Mouse (Mus musculus): ENCODE results near the gene Ddx25. TPM values are rescaled to one million over a fixed set of nuclear protein-coding genes. Genes with fewer than 3 reads are reported as not detected.

Gene Ddx25
- polyA plus RNA-seq (2014; fragmentation: Nextera tagmentation; extraction: Ambion mirVana): 21.0 and 22.9 TPM in 2 replicates

DNA sequence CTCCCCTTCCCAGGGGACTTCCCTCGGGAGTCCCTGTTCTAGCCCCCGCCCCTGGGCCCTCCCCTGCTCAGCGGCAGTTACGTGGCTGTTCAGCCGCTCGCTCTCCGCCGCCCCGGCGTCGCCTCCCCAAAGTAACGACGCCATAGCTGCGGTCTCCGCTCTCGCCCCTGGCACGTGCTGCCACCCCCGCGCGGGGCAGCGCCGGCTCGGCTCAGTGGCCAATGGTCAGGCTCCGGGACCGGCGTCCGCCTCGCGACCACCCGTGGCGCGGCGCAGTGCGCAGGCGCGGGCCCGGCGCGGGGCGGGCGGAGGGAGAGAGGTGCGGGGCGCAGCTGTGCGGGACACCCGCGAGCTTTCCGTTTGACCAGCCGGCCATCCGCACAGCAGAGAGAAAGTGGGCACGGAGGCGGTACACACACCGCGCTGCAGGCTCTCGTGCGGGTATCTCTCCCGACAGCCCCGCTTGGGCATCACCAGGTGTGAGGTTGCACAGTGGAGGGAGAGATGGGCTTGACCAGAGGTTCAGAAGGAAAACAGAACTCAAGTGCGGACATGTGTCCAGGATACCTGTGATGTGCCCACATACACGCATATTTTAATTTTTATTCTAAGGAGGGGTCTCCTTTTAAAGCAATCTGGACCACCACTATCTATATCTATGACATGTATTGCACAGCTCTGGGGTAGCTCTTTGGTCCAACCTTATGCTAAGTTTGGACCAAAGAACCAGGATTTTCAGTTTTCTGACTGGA lies at the start of gene Ddx25, which contains the start of gene Pus3:
Gene Ddx25 (minus strand): TSS at position 272 of the 752 bp plus-strand sequence.
Gene Pus3 (plus strand): TSS at position 339 of the 752 bp plus-strand sequence.
- DNase-seq (ENCODE audit: low spot score) (peak; percentile 71), ATAC-seq (peak; percentile 83)
- Histone ChIP-seq H3K27ac (ENCODE audit: low read depth, low read length) (peak within 1 kb of the TSS; percentile 75), H3K4me2 (ENCODE audit: low read length) (peak within 1 kb of the TSS; percentile 92), H3K4me1 (ENCODE audit: control insufficient read depth, insufficient read depth, low read length) (peaks cover 11% of the 10 kb centered on the region), H3K9ac (ENCODE audit: low read length) (peak within 1 kb of the TSS; percentile 71), H3K36me3 (ENCODE audit: control insufficient read depth, insufficient read depth, low read length) (peaks cover 25% of the 10 kb centered on the region), H3K27me3 (replicated peaks; ENCODE audit: control insufficient read depth, insufficient read depth, low read length) (peaks cover 4% of the 10 kb centered on the region; the same call in 1 of the 2 replicates), H3K4me3 (ENCODE audit: low read depth, low read length) (peak within 1 kb of the TSS; percentile 60), H3K9me3 (replicated peaks; ENCODE audit: control insufficient read depth, low read length) (no peaks in the 10 kb centered on the region)
- under 1% methylated on average over 59 of the region's 59 CpGs for WGBS

DNA sequence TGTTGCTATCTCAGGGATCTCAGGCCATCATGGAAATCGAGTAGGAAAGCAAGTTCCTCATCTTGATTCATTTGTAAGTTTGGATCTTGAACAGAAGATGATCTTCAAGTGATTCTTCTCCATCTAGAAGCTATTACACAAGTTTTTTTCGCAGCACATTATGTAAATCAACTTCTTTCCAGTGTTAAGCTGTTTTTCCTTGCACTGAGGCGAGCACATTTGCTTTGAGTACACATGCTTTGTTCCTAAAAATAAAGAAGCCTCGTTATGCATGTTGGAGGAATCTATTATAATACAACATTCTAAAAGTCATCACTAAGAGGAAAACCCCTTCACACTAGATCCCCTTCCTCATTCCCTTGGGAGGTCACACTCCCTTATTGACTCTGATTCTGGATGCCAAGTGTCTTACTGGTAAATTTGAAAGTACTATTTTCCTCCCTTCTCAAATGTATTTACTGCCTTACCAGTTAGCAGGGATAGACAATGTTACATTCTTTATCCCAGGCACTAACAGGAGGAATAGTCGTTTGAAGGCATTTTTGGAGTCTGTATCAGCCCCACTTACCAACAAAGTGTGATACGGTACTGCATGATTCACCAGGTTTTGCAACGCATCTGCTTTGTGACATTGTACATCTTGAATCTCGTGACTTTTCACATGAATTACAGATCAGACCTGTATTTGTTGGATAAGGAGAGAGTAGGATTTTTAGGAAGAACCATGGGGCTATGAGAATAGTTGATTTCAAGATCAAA lies 49.5 kb upstream of the Ddx25 start:
- Histone ChIP-seq H3K4me3 (ENCODE audit: low read depth, low read length) (no peak overlapping the region), H3K9me3 (replicated peaks; ENCODE audit: control insufficient read depth, low read length) (no peaks in the 10 kb centered on the region), H3K27ac (ENCODE audit: low read depth, low read length) (no peak overlapping the region), H3K4me2 (ENCODE audit: low read length) (no peak overlapping the region), H3K36me3 (ENCODE audit: control insufficient read depth, insufficient read depth, low read length) (no peaks in the 10 kb centered on the region), H3K9ac (ENCODE audit: low read length) (no peak overlapping the region), H3K27me3 (replicated peaks; ENCODE audit: control insufficient read depth, insufficient read depth, low read length) (no peaks in the 10 kb centered on the region), H3K4me1 (ENCODE audit: control insufficient read depth, insufficient read depth, low read length) (no peaks in the 10 kb centered on the region)
- ATAC-seq (no peak), DNase-seq (ENCODE audit: low spot score) (no peak)
- 55% methylated on average over 8 of the region's 8 CpGs for WGBS

DNA sequence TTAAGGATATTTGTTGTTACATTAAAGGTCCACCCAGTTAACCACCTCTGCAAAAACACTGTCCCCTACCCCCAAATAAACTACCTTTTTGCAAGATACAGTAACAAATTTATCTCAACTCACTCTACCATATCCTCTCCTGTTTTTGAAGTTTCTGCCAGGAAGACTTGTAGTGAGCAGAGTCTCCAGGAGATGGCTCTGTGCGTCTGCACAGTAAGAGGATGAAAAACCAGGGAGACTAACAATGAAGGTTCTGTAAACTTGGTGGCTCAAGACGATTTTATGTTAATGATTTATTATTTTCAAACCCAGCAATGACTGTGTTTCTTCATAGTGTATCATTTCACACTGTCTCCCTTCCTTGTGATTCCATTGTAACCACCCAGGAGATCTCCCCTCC lies 34.6 kb upstream of the Ddx25 start:
- no peaks in the 10 kb centered on the region for H3K36me3 ChIP-seq (ENCODE audit: control insufficient read depth, insufficient read depth, low read length)
- no peaks in the 10 kb centered on the region for H3K9me3 ChIP-seq (replicated peaks; ENCODE audit: control insufficient read depth, low read length)
- H3K27me3 ChIP-seq (replicated peaks; ENCODE audit: control insufficient read depth, insufficient read depth, low read length): no peaks in the 10 kb centered on the region
- no peaks in the 10 kb centered on the region for H3K4me1 ChIP-seq (ENCODE audit: control insufficient read depth, insufficient read depth, low read length)
- 18% methylated on average over 2 of the region's 2 CpGs for WGBS
- ATAC-seq (no peak), DNase-seq (ENCODE audit: low spot score) (peak; percentile 43)
- no peak overlapping the region for H3K9ac ChIP-seq (ENCODE audit: low read length)
- H3K27ac ChIP-seq (ENCODE audit: low read depth, low read length): no peak overlapping the region
- no peak overlapping the region for H3K4me2 ChIP-seq (ENCODE audit: low read length)
- no peak overlapping the region for H3K4me3 ChIP-seq (ENCODE audit: low read depth, low read length)

DNA sequence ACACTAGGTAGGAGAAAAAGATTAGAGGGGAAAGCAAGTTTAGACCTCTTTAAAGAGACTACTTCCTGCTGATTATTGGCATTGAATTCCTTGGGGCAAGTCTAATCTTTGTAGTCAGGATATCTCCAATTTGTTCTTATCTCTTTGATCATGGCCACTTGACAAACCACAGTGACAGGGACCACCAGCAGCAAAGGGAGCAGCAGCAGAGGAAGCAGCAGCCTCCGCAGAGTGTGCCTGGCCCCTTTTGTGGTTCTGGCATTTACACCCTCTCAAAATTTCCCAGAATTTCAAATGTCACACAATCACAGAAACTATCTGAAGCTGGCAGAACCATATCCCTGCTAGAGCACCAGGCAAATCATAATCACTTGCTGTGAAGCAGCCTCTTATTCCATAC lies 29.3 kb upstream of the Ddx25 start:
- Histone ChIP-seq H3K27me3 (replicated peaks; ENCODE audit: control insufficient read depth, insufficient read depth, low read length) (no peaks in the 10 kb centered on the region), H3K27ac (ENCODE audit: low read depth, low read length) (no peak overlapping the region), H3K9me3 (replicated peaks; ENCODE audit: control insufficient read depth, low read length) (no peaks in the 10 kb centered on the region), H3K4me1 (ENCODE audit: control insufficient read depth, insufficient read depth, low read length) (no peaks in the 10 kb centered on the region), H3K9ac (ENCODE audit: low read length) (no peak overlapping the region), H3K4me3 (ENCODE audit: low read depth, low read length) (no peak overlapping the region), H3K4me2 (ENCODE audit: low read length) (no peak overlapping the region), H3K36me3 (ENCODE audit: control insufficient read depth, insufficient read depth, low read length) (no peaks in the 10 kb centered on the region)
- WGBS: 72% methylated on average over 1 of the region's 1 CpGs
- DNase-seq (ENCODE audit: low spot score) (no peak), ATAC-seq (no peak)

DNA sequence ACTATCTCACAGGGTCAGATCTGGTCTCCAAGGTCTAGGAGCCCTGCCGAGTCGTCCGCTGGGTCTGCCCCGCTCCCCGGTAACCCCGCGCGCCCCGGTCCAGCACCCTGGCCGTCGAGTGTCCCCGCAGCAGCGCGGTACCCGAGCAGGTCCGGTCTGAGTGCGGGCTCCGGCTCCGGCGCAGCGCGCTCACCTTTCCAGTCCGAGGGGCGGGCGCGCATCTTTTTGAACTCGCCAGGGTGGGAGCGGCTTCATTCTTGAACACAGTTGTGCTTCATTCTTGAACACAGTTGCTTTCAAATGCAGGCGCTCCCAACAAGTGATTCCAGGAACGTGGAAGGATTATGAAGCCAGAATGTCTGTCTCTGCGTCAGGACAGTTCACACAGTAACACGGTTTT lies 16.1 kb upstream of the Ddx25 start:
- H3K4me2 ChIP-seq (ENCODE audit: low read length): peak overlapping the region; percentile 53
- H3K27me3 ChIP-seq (replicated peaks; ENCODE audit: control insufficient read depth, insufficient read depth, low read length): 0 out of 2 replicates have a peak, but pooled peaks cover 4% of the 10 kb centered on the region
- no peak overlapping the region for H3K27ac ChIP-seq (ENCODE audit: low read depth, low read length)
- DNase-seq (ENCODE audit: low spot score) (peak; percentile 6), ATAC-seq (no peak)
- peak overlapping the region; percentile 22 for H3K4me3 ChIP-seq (ENCODE audit: low read depth, low read length)
- H3K9ac ChIP-seq (ENCODE audit: low read length): peak overlapping the region; percentile 40; the same call in 1 of the 2 replicates
- H3K4me1 ChIP-seq (ENCODE audit: control insufficient read depth, insufficient read depth, low read length): no peaks in the 10 kb centered on the region; the same call in 1 of the 2 replicates
- WGBS: 4% methylated on average over 32 of the region's 32 CpGs
- H3K9me3 ChIP-seq (replicated peaks; ENCODE audit: control insufficient read depth, low read length): no peaks in the 10 kb centered on the region
- no peaks in the 10 kb centered on the region for H3K36me3 ChIP-seq (ENCODE audit: control insufficient read depth, insufficient read depth, low read length)

DNA sequence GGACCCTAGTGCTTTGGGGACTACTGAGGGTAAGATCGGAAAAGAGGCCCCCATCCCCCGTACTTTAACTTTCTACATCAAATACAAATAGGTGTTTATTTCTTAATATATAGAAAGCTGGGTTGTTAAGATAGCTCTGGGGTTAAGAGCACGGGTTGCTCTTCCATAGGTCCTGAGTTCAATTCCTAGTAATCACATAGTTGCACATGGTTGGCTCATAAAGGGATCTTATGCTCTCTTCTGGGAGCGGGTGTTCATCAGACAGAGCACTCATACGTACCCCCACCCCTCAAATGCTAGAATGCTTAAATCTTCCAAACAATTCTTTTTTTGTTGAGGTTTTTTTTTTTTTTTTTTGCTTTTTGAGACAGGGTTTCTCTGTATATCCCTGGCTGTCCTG lies 12.3 kb upstream of the Ddx25 start:
- H3K27me3 ChIP-seq (replicated peaks; ENCODE audit: control insufficient read depth, insufficient read depth, low read length): 0 out of 2 replicates have a peak, but pooled peaks cover 4% of the 10 kb centered on the region
- H3K4me2 ChIP-seq (ENCODE audit: low read length): peak overlapping the region; percentile 54
- H3K27ac ChIP-seq (ENCODE audit: low read depth, low read length): peak overlapping the region; percentile 89; the same call in 1 of the 2 replicates
- H3K4me3 ChIP-seq (ENCODE audit: low read depth, low read length): peak overlapping the region; percentile 54
- peak overlapping the region; percentile 85 for H3K9ac ChIP-seq (ENCODE audit: low read length)
- ATAC-seq (peak; percentile 5), DNase-seq (ENCODE audit: low spot score) (no peak)
- peaks cover 3% of the 10 kb centered on the region; the same call in 1 of the 2 replicates for H3K4me1 ChIP-seq (ENCODE audit: control insufficient read depth, insufficient read depth, low read length)
- H3K9me3 ChIP-seq (replicated peaks; ENCODE audit: control insufficient read depth, low read length): no peaks in the 10 kb centered on the region
- peaks cover 23% of the 10 kb centered on the region for H3K36me3 ChIP-seq (ENCODE audit: control insufficient read depth, insufficient read depth, low read length)
- 6% methylated on average over 5 of the region's 5 CpGs for WGBS

DNA sequence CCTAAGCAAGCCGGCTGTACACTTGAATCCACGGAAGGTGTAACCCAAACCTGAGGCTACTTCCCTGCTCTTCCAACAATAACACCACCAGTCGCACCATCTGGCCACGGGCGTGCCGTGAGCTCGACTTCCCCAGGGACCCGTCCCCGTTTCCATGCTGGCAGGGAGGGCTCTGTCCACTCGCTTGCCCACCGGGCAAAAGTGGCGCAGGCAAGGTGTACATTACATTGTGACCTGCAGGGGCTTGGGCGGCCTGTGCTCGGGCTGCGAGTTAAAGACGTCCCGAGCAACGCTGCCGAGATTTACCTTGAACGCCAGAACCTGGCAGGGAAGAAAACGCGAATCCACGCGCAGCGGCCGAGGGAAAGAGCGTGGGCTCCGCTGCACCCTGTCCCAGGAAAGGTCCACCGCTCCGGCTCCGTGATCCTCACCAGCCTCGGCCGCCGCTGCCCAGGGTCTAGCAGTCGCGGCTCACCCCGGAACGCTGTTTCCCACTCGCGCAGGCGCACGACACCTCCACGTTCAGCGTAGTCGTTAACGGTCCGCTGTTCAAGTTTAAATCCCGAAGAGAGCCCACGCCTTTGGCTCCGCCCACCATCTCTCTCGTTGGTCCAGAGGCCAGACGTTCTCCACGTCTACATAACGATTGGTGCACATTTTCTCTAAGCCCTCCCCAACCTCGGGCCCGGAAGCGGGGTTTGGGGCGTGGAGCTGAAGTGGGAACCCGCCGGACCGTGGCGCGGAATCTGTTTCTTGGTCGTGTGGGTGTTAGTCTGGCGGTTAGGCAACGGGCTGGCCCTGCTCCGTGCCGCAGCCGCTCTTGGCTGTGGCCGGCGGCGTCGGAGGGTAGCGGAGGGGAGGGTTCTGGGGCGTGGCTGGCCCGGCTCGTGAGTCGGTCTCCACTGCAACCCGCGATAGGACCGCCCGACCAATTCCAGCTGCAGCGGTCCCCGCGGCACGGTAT lies 11.5 kb upstream of the Ddx25 start, which contains the start of the genes Pate2 and Hyls1:
Gene Pate2 (plus strand): TSS at position 714 of the 964 bp plus-strand sequence.
Gene Hyls1 (minus strand): TSS at position 828 of the 964 bp plus-strand sequence.
- peak; percentile 99 for ATAC-seq
- WGBS: under 1% methylated on average over 86 of the region's 86 CpGs
- Histone ChIP-seq H3K27ac (ENCODE audit: low read depth, low read length) (peak within 1 kb of the TSS; percentile 89), H3K27me3 (replicated peaks; ENCODE audit: control insufficient read depth, insufficient read depth, low read length) (0 out of 2 replicates have a peak, but pooled peaks cover 4% of the 10 kb centered on the region), H3K9me3 (replicated peaks; ENCODE audit: control insufficient read depth, low read length) (no peaks in the 10 kb centered on the region), H3K36me3 (ENCODE audit: control insufficient read depth, insufficient read depth, low read length) (peaks cover 31% of the 10 kb centered on the region), H3K9ac (ENCODE audit: low read length) (peak within 1 kb of the TSS; percentile 85), H3K4me2 (ENCODE audit: low read length) (peak within 1 kb of the TSS; percentile 54), H3K4me1 (ENCODE audit: control insufficient read depth, insufficient read depth, low read length) (peaks cover 3% of the 10 kb centered on the region; the same call in 1 of the 2 replicates), H3K4me3 (ENCODE audit: low read depth, low read length) (peak within 1 kb of the TSS; percentile 54)
- peak; percentile 99 for DNase-seq (ENCODE audit: low spot score)

DNA sequence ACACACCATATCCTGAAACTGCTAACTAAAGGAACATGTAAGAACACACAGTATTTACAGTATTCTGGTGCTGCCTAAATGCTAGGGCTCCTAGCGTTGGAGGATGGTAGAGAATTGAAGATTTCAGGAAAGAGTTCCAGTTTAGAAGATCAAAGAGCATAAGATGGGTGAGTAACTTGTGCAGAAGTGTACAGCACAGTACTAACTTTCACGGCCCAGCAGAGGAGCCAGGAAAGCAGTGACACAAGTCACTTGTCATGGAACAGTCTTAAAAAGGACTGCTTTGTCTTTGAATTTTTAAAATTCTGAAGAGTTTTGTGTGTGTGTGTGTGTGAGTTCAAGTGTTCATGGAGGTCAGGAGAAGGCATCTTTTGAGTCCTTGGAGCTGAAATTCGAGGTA lies 9.7 kb upstream of the Ddx25 start:
- H3K4me1 ChIP-seq (ENCODE audit: control insufficient read depth, insufficient read depth, low read length): peaks cover 3% of the 10 kb centered on the region; the same call in 1 of the 2 replicates
- H3K9ac ChIP-seq (ENCODE audit: low read length): no peak overlapping the region
- H3K4me3 ChIP-seq (ENCODE audit: low read depth, low read length): no peak overlapping the region
- H3K27ac ChIP-seq (ENCODE audit: low read depth, low read length): no peak overlapping the region
- WGBS: 85% methylated on average over 3 of the region's 3 CpGs
- no peaks in the 10 kb centered on the region for H3K9me3 ChIP-seq (replicated peaks; ENCODE audit: control insufficient read depth, low read length)
- no peak overlapping the region for H3K4me2 ChIP-seq (ENCODE audit: low read length)
- no peak for DNase-seq (ENCODE audit: low spot score)
- H3K27me3 ChIP-seq (replicated peaks; ENCODE audit: control insufficient read depth, insufficient read depth, low read length): no peaks in the 10 kb centered on the region
- no peak for ATAC-seq
- H3K36me3 ChIP-seq (ENCODE audit: control insufficient read depth, insufficient read depth, low read length): peaks cover 43% of the 10 kb centered on the region

All from forebrain, embryonic 14.5 days (tissue).